Mouse (Mus musculus) heart, embryonic 10.5 days (tissue): ENCODE measurements at regions not wholly inside any gene's neighbourhood (a gene's known extent, or its start where the extent isn't known, plus 50 kb on each side); places are given as distances from the start of the nearest gene placed in this dataset.

Experiments
- DNase-seq: peaks from one replicate; pipeline ENCODE4 v3.0.0-alpha.2; 2017; ENCODE audit warnings: low spot score
- H3K27ac ChIP-seq: fragments of 300-500 bp; sonication (generic); 2 replicates; pipeline ENCODE4 v1.5.1; 2016; ENCODE audit warnings: mild to moderate bottlenecking
- H3K27me3 ChIP-seq: fragments of 300-500 bp; sonication (generic); 2 replicates; pipeline ENCODE4 v1.6.1; 2016; ENCODE audit warnings: mild to moderate bottlenecking; ENCODE audit not compliant: poor library complexity, insufficient read depth, severe bottlenecking
- H3K36me3 ChIP-seq: fragments of 300-500 bp; sonication (generic); 2 replicates; pipeline ENCODE4 v1.6.1; 2016; ENCODE audit warnings: mild to moderate bottlenecking, moderate library complexity
- H3K4me1 ChIP-seq: fragments of 300-500 bp; sonication (generic); 2 replicates; pipeline ENCODE4 v1.6.1; 2016; ENCODE audit warnings: mild to moderate bottlenecking
- H3K4me3 ChIP-seq: fragments of 300-500 bp; sonication (generic); 2 replicates; pipeline ENCODE4 v1.5.1; 2016; ENCODE audit warnings: mild to moderate bottlenecking, moderate library complexity
- H3K9me3 ChIP-seq: fragments of 300-500 bp; sonication (generic); 2 replicates; pipeline ENCODE4 v1.6.1; 2016; ENCODE audit warnings: mild to moderate bottlenecking, moderate library complexity
- WGBS: fragments of 180-500 bp; shearing (Covaris S2); methylation state at CpG from one replicate; pipeline ENCODE4 v1.1.7; 2016; 5-methylcytosine and 5-hydroxymethylcytosine counted together

GRCm38 (mm10) chr11:38224300-38224699 is 988.5 kb upstream of the Tenm2 start:
- DNase-seq, result no peak
- Histone ChIP-seq H3K4me1 (no peaks in the 10 kb centered on the region), H3K27me3 (no peaks in the 10 kb centered on the region), H3K27ac (no peak overlapping the region), H3K36me3 (no peaks in the 10 kb centered on the region), H3K9me3 (no peaks in the 10 kb centered on the region), H3K4me3 (no peak overlapping the region)
- WGBS, result 66% methylated on average over 3 of the region's 3 CpGs

GRCm38 (mm10) chr11:38203347-38203746 is 967.6 kb upstream of the Tenm2 start:
- DNase-seq, result no peak
- Histone ChIP-seq H3K9me3 (no peaks in the 10 kb centered on the region), H3K36me3 (no peaks in the 10 kb centered on the region), H3K27ac (no peak overlapping the region), H3K4me1 (no peaks in the 10 kb centered on the region), H3K4me3 (no peak overlapping the region), H3K27me3 (no peaks in the 10 kb centered on the region)
- WGBS, result 49% methylated on average over 2 of the region's 2 CpGs

- no peaks in the 10 kb centered on the region for H3K36me3 ChIP-seq
- H3K4me3 ChIP-seq, result no peak overlapping the region
- H3K27ac ChIP-seq, result no peak overlapping the region
- H3K9me3 ChIP-seq, result no peaks in the 10 kb centered on the region
- no peak for DNase-seq
- H3K4me1 ChIP-seq, result no peaks in the 10 kb centered on the region
- no peaks in the 10 kb centered on the region for H3K27me3 ChIP-seq
- WGBS, result 74% methylated on average over 3 of the region's 3 CpGs
Observed at GRCm38 (mm10) chr11:38201136-38201741, 965.5 kb upstream of the Tenm2 start.

GRCm38 (mm10) chr11:38193719-38194118 is 958.0 kb upstream of the Tenm2 start:
- Histone ChIP-seq H3K27ac (no peak overlapping the region), H3K27me3 (no peaks in the 10 kb centered on the region), H3K4me1 (no peaks in the 10 kb centered on the region), H3K4me3 (no peak overlapping the region), H3K36me3 (no peaks in the 10 kb centered on the region), H3K9me3 (no peaks in the 10 kb centered on the region)
- DNase-seq, result no peak
- 66% methylated on average over 5 of the region's 5 CpGs for WGBS

- Histone ChIP-seq H3K27me3 (no peaks in the 10 kb centered on the region), H3K27ac (no peak overlapping the region)
Observed at GRCm38 (mm10) chr11:38191895-38192547, 956.3 kb upstream of the Tenm2 start.

GRCm38 (mm10) chr11:38191437-38191836 is 955.7 kb upstream of the Tenm2 start:
- no peak overlapping the region for H3K27ac ChIP-seq
- no peaks in the 10 kb centered on the region for H3K27me3 ChIP-seq
- no peaks in the 10 kb centered on the region for H3K4me1 ChIP-seq
- no peak for DNase-seq
- no peaks in the 10 kb centered on the region for H3K36me3 ChIP-seq
- H3K9me3 ChIP-seq, result no peaks in the 10 kb centered on the region
- WGBS, result 67% methylated on average over 3 of the region's 3 CpGs
- no peak overlapping the region for H3K4me3 ChIP-seq

More at GRCm38 (mm10) chr11:38191895-38192547, 956.3 kb upstream of the Tenm2 start:
- no peak for DNase-seq
- H3K36me3 ChIP-seq, result no peaks in the 10 kb centered on the region
- H3K4me3 ChIP-seq, result no peak overlapping the region
- WGBS, result 73% methylated on average over 2 of the region's 2 CpGs
- no peaks in the 10 kb centered on the region for H3K9me3 ChIP-seq
- H3K4me1 ChIP-seq, result no peaks in the 10 kb centered on the region

GRCm38 (mm10) chr11:38170721-38171120 is 935.0 kb upstream of the Tenm2 start:
- Histone ChIP-seq H3K9me3 (no peaks in the 10 kb centered on the region), H3K4me1 (no peaks in the 10 kb centered on the region), H3K27me3 (no peaks in the 10 kb centered on the region), H3K36me3 (no peaks in the 10 kb centered on the region), H3K4me3 (no peak overlapping the region), H3K27ac (no peak overlapping the region)
- 78% methylated on average over 1 of the region's 1 CpGs for WGBS
- DNase-seq, result no peak

- DNase-seq, result no peak
- H3K4me1 ChIP-seq, result 0 out of 2 replicates have a peak, but pooled peaks cover 4% of the 10 kb centered on the region
- H3K9me3 ChIP-seq, result no peaks in the 10 kb centered on the region
- H3K36me3 ChIP-seq, result no peaks in the 10 kb centered on the region
- H3K27ac ChIP-seq, result no peak overlapping the region
- H3K27me3 ChIP-seq, result no peaks in the 10 kb centered on the region
- WGBS, result 83% methylated on average over 4 of the region's 4 CpGs
- H3K4me3 ChIP-seq, result no peak overlapping the region
Observed at GRCm38 (mm10) chr11:38158310-38158709, 922.5 kb upstream of the Tenm2 start.

- Histone ChIP-seq H3K27ac (no peak overlapping the region), H3K9me3 (no peaks in the 10 kb centered on the region), H3K4me3 (no peak overlapping the region), H3K36me3 (no peaks in the 10 kb centered on the region), H3K27me3 (no peaks in the 10 kb centered on the region), H3K4me1 (0 out of 2 replicates have a peak, but pooled peaks cover 4% of the 10 kb centered on the region)
- no peak for DNase-seq
- WGBS, result 56% methylated on average over 9 of the region's 9 CpGs
Observed at GRCm38 (mm10) chr11:38156944-38157343, 921.2 kb upstream of the Tenm2 start.

GRCm38 (mm10) chr11:38155706-38156105 is 919.9 kb upstream of the Tenm2 start:
- DNase-seq, result no peak
- no peak overlapping the region for H3K4me3 ChIP-seq
- WGBS, result 49% methylated on average over 2 of the region's 2 CpGs
- no peaks in the 10 kb centered on the region for H3K9me3 ChIP-seq
- no peaks in the 10 kb centered on the region for H3K36me3 ChIP-seq
- H3K4me1 ChIP-seq, result 0 out of 2 replicates have a peak, but pooled peaks cover 4% of the 10 kb centered on the region
- no peak overlapping the region for H3K27ac ChIP-seq
- no peaks in the 10 kb centered on the region for H3K27me3 ChIP-seq

- Histone ChIP-seq H3K9me3 (no peaks in the 10 kb centered on the region), H3K27ac (no peak overlapping the region), H3K36me3 (no peaks in the 10 kb centered on the region), H3K4me1 (no peaks in the 10 kb centered on the region), H3K4me3 (no peak overlapping the region), H3K27me3 (no peaks in the 10 kb centered on the region)
- WGBS, result 85% methylated on average over 2 of the region's 2 CpGs
- no peak for DNase-seq
Observed at GRCm38 (mm10) chr11:38143436-38143835, 907.7 kb upstream of the Tenm2 start.

GRCm38 (mm10) chr11:38128851-38129250 is 893.1 kb upstream of the Tenm2 start:
- Histone ChIP-seq H3K4me3 (no peak overlapping the region), H3K4me1 (no peaks in the 10 kb centered on the region), H3K36me3 (no peaks in the 10 kb centered on the region), H3K9me3 (no peaks in the 10 kb centered on the region), H3K27me3 (no peaks in the 10 kb centered on the region), H3K27ac (no peak overlapping the region)
- DNase-seq, result no peak

GRCm38 (mm10) chr11:38123789-38124330 is 888.1 kb upstream of the Tenm2 start:
- DNase-seq, result no peak
- H3K27me3 ChIP-seq, result no peaks in the 10 kb centered on the region
- no peaks in the 10 kb centered on the region for H3K9me3 ChIP-seq
- H3K4me1 ChIP-seq, result no peaks in the 10 kb centered on the region
- H3K27ac ChIP-seq, result no peak overlapping the region
- 72% methylated on average over 2 of the region's 2 CpGs for WGBS
- H3K36me3 ChIP-seq, result no peaks in the 10 kb centered on the region
- no peak overlapping the region for H3K4me3 ChIP-seq
